Mouse (Mus musculus) cerebellum, adult 2 months (tissue): ENCODE measurements at regions not wholly inside any gene's neighbourhood (a gene's known extent, or its start where the extent isn't known, plus 50 kb on each side); places are given as distances from the start of the nearest gene placed in this dataset.

Experiments used
- DNase-seq, 2 experiments: peaks; one replicate each; pipeline ENCODE4 v3.0.0; 2021
- H3K27ac ChIP-seq: fragments of 200-500 bp; 2 replicates; pipeline ENCODE4 v1.5.1; 2012; ENCODE audit warnings: low read length, control low read depth, inconsistent platforms; ENCODE audit not compliant: insufficient read depth
- H3K27me3 ChIP-seq: fragments of 200-500 bp; 2 replicates; pipeline ENCODE4 v1.6.1; 2012; ENCODE audit warnings: inconsistent platforms, mild to moderate bottlenecking, low read length, moderate library complexity; ENCODE audit not compliant: control insufficient read depth, insufficient read depth
- H3K4me1 ChIP-seq: fragments of 200-500 bp; 2 replicates; pipeline ENCODE4 v1.6.1; 2011; ENCODE audit warnings: low read length; ENCODE audit not compliant: control insufficient read depth, insufficient read depth
- H3K4me3 ChIP-seq: fragments of 200-500 bp; replicated peaks from 2 replicates; pipeline ENCODE3; 2011; ENCODE audit warnings: mild to moderate bottlenecking, low read depth, low read length, control low read depth; ENCODE audit not compliant: insufficient read depth
- CTCF ChIP-seq: fragments of 200-500 bp; IDR thresholded peaks from 2 replicates; pipeline ENCODE4 v1.5.1; 2011; ENCODE audit warnings: low read depth, mild to moderate bottlenecking, control low read depth, low read length, moderate library complexity, borderline replicate concordance; ENCODE audit not compliant: insufficient read depth
- POLR2A ChIP-seq: fragments of 200-500 bp; IDR thresholded peaks from 2 replicates; pipeline ENCODE4 v1.6.1; 2011; ENCODE audit warnings: low read length, control low read depth, borderline replicate concordance; ENCODE audit not compliant: insufficient read depth
- WGBS: fragments of 180-500 bp; shearing (Covaris S2); methylation state at CpG from one replicate; pipeline ENCODE4 v1.1.7; 2018; 5-methylcytosine and 5-hydroxymethylcytosine counted together

GRCm38 (mm10) chr12:109744186-109744585 lies 144.1 kb upstream of the Rtl1 start:
- Histone ChIP-seq H3K4me1 (peaks cover 2% of the 10 kb centered on the region; the same call in 1 of the 2 replicates), H3K27me3 (no peaks in the 10 kb centered on the region), H3K27ac (no peak overlapping the region), H3K4me3 (no peak overlapping the region)
- DNase-seq, result no peak
- 88% methylated on average over 4 of the region's 4 CpGs for WGBS
- no peak for TF ChIP-seq CTCF
- TF ChIP-seq POLR2A, result no peak

GRCm38 (mm10) chr12:109745731-109746484 lies 145.8 kb upstream of the Rtl1 start:
- no peak for TF ChIP-seq CTCF
- no peak for TF ChIP-seq POLR2A
- H3K27ac ChIP-seq, result no peak overlapping the region
- DNase-seq, result peak in 1 of 2 experiments; percentile 9
- no peak overlapping the region for H3K4me3 ChIP-seq
- H3K4me1 ChIP-seq, result peaks cover 10% of the 10 kb centered on the region; the same call in 1 of the 2 replicates
- H3K27me3 ChIP-seq, result no peaks in the 10 kb centered on the region
- 40% methylated on average over 15 of the region's 15 CpGs for WGBS

GRCm38 (mm10) chr12:109747201-109747600 lies 147.1 kb upstream of the Rtl1 start:
- Histone ChIP-seq H3K27me3 (no peaks in the 10 kb centered on the region), H3K4me1 (peaks cover 10% of the 10 kb centered on the region; the same call in 1 of the 2 replicates), H3K4me3 (no peak overlapping the region), H3K27ac (no peak overlapping the region)
- DNase-seq, result no peak
- 91% methylated on average over 5 of the region's 5 CpGs for WGBS
- TF ChIP-seq CTCF, result no peak
- TF ChIP-seq POLR2A, result no peak

- Histone ChIP-seq H3K4me3 (no peak overlapping the region), H3K4me1 (peaks cover 10% of the 10 kb centered on the region; the same call in 1 of the 2 replicates), H3K27ac (no peak overlapping the region), H3K27me3 (no peaks in the 10 kb centered on the region)
- TF ChIP-seq CTCF, result no peak
- TF ChIP-seq POLR2A, result no peak
- 89% methylated on average over 13 of the region's 13 CpGs for WGBS
- DNase-seq, result no peak
Observed at GRCm38 (mm10) chr12:109747776-109748175, 147.6 kb upstream of the Rtl1 start.

- no peak overlapping the region for H3K4me3 ChIP-seq
- WGBS, result 46% methylated on average over 12 of the region's 12 CpGs
- no peak overlapping the region for H3K27ac ChIP-seq
- no peak for TF ChIP-seq CTCF
- TF ChIP-seq POLR2A, result no peak
- DNase-seq, result no peak
- peaks cover 10% of the 10 kb centered on the region; the same call in 1 of the 2 replicates for H3K4me1 ChIP-seq
- H3K27me3 ChIP-seq, result no peaks in the 10 kb centered on the region
Observed at GRCm38 (mm10) chr12:109748326-109749059, 148.4 kb upstream of the Rtl1 start.

GRCm38 (mm10) chr12:109749256-109749655 lies 149.1 kb upstream of the Rtl1 start:
- H3K27ac ChIP-seq, result no peak overlapping the region

GRCm38 (mm10) chr12:109749711-109750243 lies 149.6 kb upstream of the Rtl1 start:
- H3K27me3 ChIP-seq, result no peaks in the 10 kb centered on the region
- TF ChIP-seq POLR2A (no peak), CTCF (no peak)
- DNase-seq, result peak; percentile 59 to 82
- H3K4me1 ChIP-seq, result peaks cover 10% of the 10 kb centered on the region; the same call in 1 of the 2 replicates
- no peak overlapping the region for H3K4me3 ChIP-seq
- H3K27ac ChIP-seq, result no peak overlapping the region
- 3% methylated on average over 14 of the region's 14 CpGs for WGBS

More at GRCm38 (mm10) chr12:109749256-109749655, 149.1 kb upstream of the Rtl1 start:
- no peak for TF ChIP-seq POLR2A
- TF ChIP-seq CTCF, result no peak
- H3K4me3 ChIP-seq, result no peak overlapping the region
- WGBS, result 63% methylated on average over 2 of the region's 2 CpGs
- H3K4me1 ChIP-seq, result peaks cover 10% of the 10 kb centered on the region; the same call in 1 of the 2 replicates
- no peak for DNase-seq
- H3K27me3 ChIP-seq, result no peaks in the 10 kb centered on the region
